Mouse (Mus musculus) gastrocnemius, postnatal 25 days (tissue): ENCODE results near the gene Tfpi2. TPM values are rescaled to one million over a fixed set of nuclear protein-coding genes. Genes with fewer than 3 reads are reported as not detected.

ENCODE experiments used
- DNase-seq: peaks from one replicate; pipeline ENCODE4 v3.0.0; 2022
- total RNA-seq, 2 experiments: library from RNA; stranded (reverse); gene quantifications; 1 replicate in 1 of 2; 2 replicates in 1 of 2; pipeline ENCODE4 v1.2.3; 2021

The Tfpi2 gene
- total RNA-seq, 2 experiments from 2014 or later = 0.59 to 1.2 TPM

GRCm38 (mm10) chr6:3916015-3916414 is 72.7 kb downstream of the Tfpi2 start:
- no peak for DNase-seq

Other genes with a start within 250 kb of the Tfpi2 start
- under 1 TPM; 0.24 to 0.92 TPM for gene Calcr, start 224.2 kb downstream of the Tfpi2 start, total RNA-seq
- not detected for gene Gngt1, start 4.9 kb upstream of the Tfpi2 start, total RNA-seq
- 10 to 100 TPM; 27.8 to 29.4 TPM for gene Gng11, start 15.0 kb upstream of the Tfpi2 start, total RNA-seq
- gene Bet1, start 98.1 kb upstream of the Tfpi2 start, total RNA-seq = 10 to 100 TPM; 15.5 to 23.1 TPM